Mouse (Mus musculus): Measurements from ENCODE around the gene Siglech. TPM values are rescaled to one million over a fixed set of nuclear protein-coding genes. Genes with fewer than 3 reads are reported as not detected.

Siglech gene
- polyA plus RNA-seq, 1 experiment from 2014 or later: 0.97 TPM

DNA sequence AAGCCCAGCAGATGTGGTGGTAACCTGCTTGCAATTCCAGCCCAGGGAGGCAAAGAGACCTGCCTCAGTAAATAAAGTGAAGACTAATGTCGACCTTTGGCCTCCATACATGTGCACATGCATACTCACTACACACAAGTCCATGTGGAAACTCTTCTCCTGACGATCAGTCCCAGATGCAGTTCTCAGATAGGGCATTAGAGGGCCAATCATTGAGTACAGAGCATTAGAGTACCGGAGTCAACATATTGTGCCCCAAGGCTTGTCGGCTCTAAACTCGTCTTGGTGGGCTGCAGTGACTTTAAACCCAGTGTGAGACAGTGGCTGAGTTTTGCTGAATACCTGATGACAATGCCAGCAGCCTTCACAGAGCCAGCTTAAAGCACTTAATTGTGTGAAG, 56.5 kb downstream of the Siglech start:
- Histone ChIP-seq H3K27me3 (ENCODE audit: control insufficient read depth, insufficient read depth, low read length) (no peaks in the 10 kb centered on the region), H3K27ac (ENCODE audit: low read length) (no peak overlapping the region), H3K4me1 (ENCODE audit: control insufficient read depth, insufficient read depth, low read length) (no peaks in the 10 kb centered on the region), H3K36me3 (ENCODE audit: control insufficient read depth, insufficient read depth, low read length) (peaks cover 20% of the 10 kb centered on the region; the same call in 1 of the 2 replicates), H3K4me3 (replicated peaks; ENCODE audit: low read length) (no peak overlapping the region), H3K9me3 (replicated peaks; ENCODE audit: control insufficient read depth, low read length) (no peaks in the 10 kb centered on the region), H3K9ac (ENCODE audit: low read length) (no peak overlapping the region), H3K4me2 (ENCODE audit: low read depth, low read length) (no peak overlapping the region)
- ATAC-seq (ENCODE audit: insufficient read depth, low FRiP score): no peak
- 82% methylated on average over 5 of the region's 5 CpGs for WGBS

DNA sequence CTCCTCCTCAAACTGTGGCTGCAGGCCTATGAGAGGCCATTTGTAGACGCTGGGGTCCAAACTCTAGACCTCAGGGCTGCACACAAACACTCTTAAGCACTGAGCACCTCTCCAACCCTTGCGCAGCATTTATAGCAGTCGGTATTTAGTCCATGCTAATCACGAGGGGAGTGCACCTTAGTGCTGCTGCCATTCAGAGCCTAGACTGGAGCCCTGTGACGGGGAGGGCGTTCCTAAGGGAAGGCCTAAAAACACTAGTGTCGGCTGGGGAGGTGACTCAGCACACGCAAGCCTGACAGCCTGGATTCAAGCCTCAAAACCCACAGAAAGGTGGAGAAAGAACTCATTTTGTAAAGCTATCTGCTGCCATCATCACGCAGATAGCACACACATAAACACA, 59.6 kb downstream of the Siglech start:
- no peak overlapping the region for H3K27ac ChIP-seq (ENCODE audit: low read length)
- H3K4me3 ChIP-seq (replicated peaks; ENCODE audit: low read length): no peak overlapping the region
- no peak for ATAC-seq (ENCODE audit: insufficient read depth, low FRiP score)
- H3K4me1 ChIP-seq (ENCODE audit: control insufficient read depth, insufficient read depth, low read length): no peaks in the 10 kb centered on the region
- no peak overlapping the region for H3K9ac ChIP-seq (ENCODE audit: low read length)
- WGBS: 91% methylated on average over 9 of the region's 9 CpGs
- no peaks in the 10 kb centered on the region for H3K9me3 ChIP-seq (replicated peaks; ENCODE audit: control insufficient read depth, low read length)
- H3K4me2 ChIP-seq (ENCODE audit: low read depth, low read length): no peak overlapping the region
- peaks cover 12% of the 10 kb centered on the region; the same call in 1 of the 2 replicates for H3K36me3 ChIP-seq (ENCODE audit: control insufficient read depth, insufficient read depth, low read length)
- H3K27me3 ChIP-seq (ENCODE audit: control insufficient read depth, insufficient read depth, low read length): no peaks in the 10 kb centered on the region

Other genes starting within 250 kb of the Siglech start
- gene Tubgcp5, start 26.0 kb downstream of the Siglech start, polyA plus RNA-seq (2015; fragmentation: Nextera tagmentation; extraction: Ambion mirVana): 25.7 and 31.5 TPM in 2 replicates
- gene Cyfip1, start 73.6 kb downstream of the Siglech start, polyA plus RNA-seq (2015; fragmentation: Nextera tagmentation; extraction: Ambion mirVana): 105 and 116 TPM in 2 replicates
- gene Nipa2, start 194.3 kb downstream of the Siglech start, polyA plus RNA-seq (2015; fragmentation: Nextera tagmentation; extraction: Ambion mirVana): 36.1 and 44.5 TPM in 2 replicates

All from stomach, embryonic 16.5 days (tissue).